Mouse (Mus musculus) embryonic facial prominence, embryonic 10.5 days (tissue): ENCODE data around the gene Gm20747. TPM values are rescaled to one million over a fixed set of nuclear protein-coding genes. Genes with fewer than 3 reads are reported as not detected.
"Not testable (repeated sequence)": the region's sequence is repeated elsewhere in the genome, so short reads cannot be mapped to it uniquely, and the experiment has no call there.

Source experiments
- DNase-seq: peaks from one replicate; pipeline ENCODE4 v3.0.0-alpha.2; 2017; ENCODE audit warnings: low spot score
- H3K27ac ChIP-seq: fragments of 300-500 bp; sonication (generic); replicated peaks from 2 replicates; pipeline ENCODE4 v1.5.1; 2016; ENCODE audit warnings: mild to moderate bottlenecking
- H3K27me3 ChIP-seq: fragments of 300-500 bp; sonication (generic); replicated peaks from 2 replicates; pipeline ENCODE4 v1.6.1; 2016; ENCODE audit warnings: low read depth, mild to moderate bottlenecking; ENCODE audit not compliant: poor library complexity, severe bottlenecking
- H3K36me3 ChIP-seq: fragments of 300-500 bp; sonication (generic); replicated peaks from 2 replicates; pipeline ENCODE4 v1.6.1; 2016; ENCODE audit warnings: mild to moderate bottlenecking, moderate library complexity
- H3K4me1 ChIP-seq: fragments of 300-500 bp; sonication (generic); 2 replicates; pipeline ENCODE4 v1.6.1; 2016
- H3K4me3 ChIP-seq: fragments of 300-500 bp; sonication (generic); 2 replicates; pipeline ENCODE4 v1.5.1; 2016; ENCODE audit warnings: mild to moderate bottlenecking, moderate library complexity
- H3K9me3 ChIP-seq: fragments of 300-500 bp; sonication (generic); 2 replicates; pipeline ENCODE4 v1.6.1; 2016; ENCODE audit warnings: mild to moderate bottlenecking
- WGBS: fragments of 180-500 bp; shearing (Covaris S2); methylation state at CpG from one replicate; pipeline ENCODE4 v1.1.7; 2016; 5-methylcytosine and 5-hydroxymethylcytosine counted together
- polyA plus RNA-seq: library from polyadenylated mRNA; unstranded; fragments of >200 nt; fragmentation: Nextera tagmentation; extraction: Ambion mirVana; gene quantifications from 2 replicates; pipeline ENCODE4 v1.2.1, GENCODE M21; 2016

Gm20747 gene
- polyA plus RNA-seq = not detected in 2 replicates

DNA sequence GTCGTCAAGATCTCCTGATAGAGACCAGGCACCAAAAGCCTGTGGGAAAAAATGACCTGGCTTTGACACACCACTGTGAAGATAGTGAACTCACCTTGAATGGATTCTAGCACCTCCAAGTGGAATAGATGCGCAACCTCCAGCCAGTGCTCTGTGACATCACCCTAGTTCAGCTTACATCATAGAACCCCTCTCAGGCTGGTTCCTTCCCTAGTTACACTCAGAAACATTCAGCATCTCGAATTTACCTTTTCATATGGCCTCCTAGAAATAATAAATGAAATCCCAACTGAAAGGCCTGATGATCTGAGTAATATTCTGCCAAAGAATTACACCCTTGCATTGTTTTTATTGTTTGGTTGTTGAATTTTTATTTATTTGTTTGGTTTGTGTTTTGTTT lies at the start of gene Gm20747:
Gm20747 (minus strand) TSS at position 101 of the 400 bp plus-strand sequence.
- H3K36me3 ChIP-seq, H3K4me3 ChIP-seq, DNase-seq, H3K27me3 ChIP-seq, H3K9me3 ChIP-seq, H3K4me1 ChIP-seq, H3K27ac ChIP-seq: not testable (repeated sequence)
- WGBS = no CpG with 5 or more reads among the region's 3 CpGs
